Mouse (Mus musculus) hindbrain, embryonic 14.5 days (tissue): ENCODE results near the gene Gli3. TPM values are rescaled to one million over a fixed set of nuclear protein-coding genes. Genes with fewer than 3 reads are reported as not detected.

Experiments used
- ATAC-seq: fragments of 200-750 bp; cut with Nextera tagmentation; 2 replicates; pipeline ENCODE4 v1.8.0; 2017; ENCODE audit warnings: moderate number of reproducible peaks, mild to moderate bottlenecking, moderate TSS enrichment, moderate library complexity; ENCODE audit not compliant: low FRiP score
- DNase-seq: peaks from one replicate; pipeline ENCODE4 v3.0.0-alpha.2; 2015; ENCODE audit warnings: low spot score
- H3K27ac ChIP-seq: fragments of 300-500 bp; sonication (generic); 2 replicates; pipeline ENCODE4 v1.5.1; 2014; ENCODE audit warnings: mild to moderate bottlenecking, moderate library complexity
- H3K27me3 ChIP-seq: fragments of 300-500 bp; sonication (generic); 2 replicates; pipeline ENCODE4 v1.6.1; 2014; ENCODE audit warnings: mild to moderate bottlenecking, low read length, mixed read lengths; ENCODE audit not compliant: control insufficient read depth, insufficient read depth
- H3K36me3 ChIP-seq: fragments of 300-500 bp; sonication (generic); replicated peaks from 2 replicates; pipeline ENCODE4 v1.6.1; 2014; ENCODE audit not compliant: control insufficient read depth, insufficient read depth
- H3K4me1 ChIP-seq: fragments of 300-500 bp; sonication (generic); replicated peaks from 2 replicates; pipeline ENCODE4 v1.6.1; 2014; ENCODE audit warnings: antibody characterized with exemption, low read length, mixed read lengths; ENCODE audit not compliant: control insufficient read depth, insufficient read depth
- H3K4me2 ChIP-seq: fragments of 300-500 bp; sonication (generic); replicated peaks from 2 replicates; pipeline ENCODE4 v1.6.1; 2014; ENCODE audit warnings: mild to moderate bottlenecking, moderate library complexity
- H3K4me3 ChIP-seq: fragments of 300-500 bp; sonication (generic); replicated peaks from 2 replicates; pipeline ENCODE4 v1.5.1; 2014; ENCODE audit warnings: mild to moderate bottlenecking, low read length
- H3K9ac ChIP-seq: fragments of 300-500 bp; sonication (generic); 2 replicates; pipeline ENCODE4 v1.6.1; 2014
- H3K9me3 ChIP-seq: fragments of 300-500 bp; sonication (generic); 2 replicates; pipeline ENCODE4 v1.6.1; 2016; ENCODE audit warnings: low read length; ENCODE audit not compliant: control insufficient read depth
- WGBS: fragments of 180-500 bp; shearing (Covaris S2); extraction: QIAGEN DNeasy Blood & Tissue Kit; methylation state at CpG from one replicate; pipeline ENCODE4 v1.1.7; 2014; 5-methylcytosine and 5-hydroxymethylcytosine counted together
- polyA plus RNA-seq: library from polyadenylated mRNA; unstranded; fragments of >200 nt; fragmentation: Nextera tagmentation; extraction: Ambion mirVana; gene quantifications from 2 replicates; pipeline ENCODE4 v1.2.1, GENCODE M21; 2014

The Gli3 gene
- polyA plus RNA-seq, 1 experiment from 2014 or later: 4.2 TPM

DNA sequence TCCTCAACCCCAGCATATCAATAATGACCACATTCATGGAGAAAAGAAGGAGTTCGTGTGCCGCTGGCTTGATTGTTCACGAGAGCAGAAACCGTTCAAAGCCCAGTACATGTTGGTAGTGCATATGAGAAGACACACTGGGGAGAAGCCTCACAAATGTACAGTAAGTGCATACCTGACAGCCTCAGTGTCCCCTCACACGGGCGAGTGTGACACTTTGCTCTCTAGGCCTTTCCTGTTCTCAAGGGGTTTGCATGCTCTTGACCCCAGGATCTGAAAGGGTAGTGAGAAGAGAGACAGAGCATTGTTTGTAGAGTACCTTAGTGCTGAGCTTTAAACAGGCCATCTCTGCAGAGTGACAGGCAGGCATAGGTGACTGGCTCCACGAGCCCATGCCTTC lies 250.5 kb downstream of the Gli3 start:
- no peak overlapping the region for H3K4me2 ChIP-seq
- no peak overlapping the region for H3K4me3 ChIP-seq
- H3K36me3 ChIP-seq: no peaks in the 10 kb centered on the region
- no peak overlapping the region for H3K9ac ChIP-seq
- ATAC-seq: no peak
- 69% methylated on average over 7 of the region's 7 CpGs for WGBS
- no peaks in the 10 kb centered on the region for H3K27me3 ChIP-seq
- no peak for DNase-seq
- H3K9me3 ChIP-seq: no peaks in the 10 kb centered on the region
- no peak overlapping the region for H3K27ac ChIP-seq
- H3K4me1 ChIP-seq: 0 out of 2 replicates have a peak, but pooled peaks cover 11% of the 10 kb centered on the region

DNA sequence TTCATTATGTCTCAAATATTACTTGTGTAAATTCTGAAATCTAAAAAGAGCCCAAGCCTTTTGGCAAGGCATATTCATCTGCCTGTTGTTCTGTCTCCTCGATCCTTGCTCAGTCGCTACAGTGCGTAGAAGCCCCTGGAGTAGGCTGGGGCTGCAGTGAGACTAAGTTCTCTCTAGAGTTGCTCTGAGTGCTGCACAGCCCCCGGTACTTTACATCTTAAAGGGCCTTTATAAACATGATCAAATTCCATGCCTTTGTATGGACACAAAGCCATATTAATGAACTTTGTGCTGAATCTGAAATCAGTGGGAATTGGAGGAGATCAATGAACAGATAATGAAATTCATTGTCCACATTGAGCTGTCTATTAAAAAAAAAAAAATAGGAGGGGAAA lies 251.3 kb downstream of the Gli3 start:
- Histone ChIP-seq H3K27me3 (no peaks in the 10 kb centered on the region), H3K9ac (no peak overlapping the region), H3K4me3 (no peak overlapping the region), H3K4me2 (no peak overlapping the region), H3K4me1 (0 out of 2 replicates have a peak, but pooled peaks cover 11% of the 10 kb centered on the region), H3K9me3 (no peaks in the 10 kb centered on the region), H3K36me3 (no peaks in the 10 kb centered on the region), H3K27ac (no peak overlapping the region)
- WGBS: 20% methylated on average over 4 of the region's 4 CpGs
- DNase-seq (no peak), ATAC-seq (no peak)

DNA sequence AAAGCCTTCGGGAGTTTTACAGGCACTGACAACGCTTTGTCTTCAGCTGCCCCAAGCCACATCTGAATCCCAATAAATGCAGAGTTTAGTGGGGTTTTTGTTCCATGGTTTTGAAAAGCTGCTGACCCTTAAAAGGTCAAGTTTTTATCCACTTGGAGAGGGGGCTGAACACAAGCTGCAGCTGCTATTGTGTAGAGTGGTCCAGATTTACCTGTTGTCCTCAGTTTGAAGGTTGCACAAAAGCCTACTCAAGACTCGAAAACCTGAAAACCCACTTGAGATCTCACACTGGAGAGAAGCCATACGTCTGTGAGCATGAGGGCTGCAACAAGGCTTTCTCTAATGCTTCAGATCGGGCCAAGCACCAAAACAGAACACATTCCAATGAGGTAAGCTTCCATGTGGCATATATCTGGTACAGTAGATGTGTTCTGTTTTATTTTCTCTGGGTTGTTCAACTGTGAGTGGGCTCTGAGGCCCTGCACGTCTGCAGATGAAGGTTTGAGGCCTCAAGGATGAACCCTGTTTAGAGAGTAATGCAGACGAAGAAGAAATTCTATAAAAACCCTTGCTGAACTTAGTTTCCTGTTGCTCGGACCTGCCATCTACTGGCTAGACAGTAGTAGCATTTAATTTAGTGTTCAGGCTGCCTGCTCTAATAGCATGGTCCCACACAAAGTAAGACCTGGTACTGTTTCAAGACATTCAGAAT lies 251.8 kb downstream of the Gli3 start:
- H3K27me3 ChIP-seq: no peaks in the 10 kb centered on the region
- no peak overlapping the region for H3K4me2 ChIP-seq
- ATAC-seq (peak; percentile 85), DNase-seq (peak; percentile 76)
- H3K9ac ChIP-seq: no peak overlapping the region
- no peak overlapping the region for H3K27ac ChIP-seq
- H3K4me1 ChIP-seq: 0 out of 2 replicates have a peak, but pooled peaks cover 11% of the 10 kb centered on the region
- H3K36me3 ChIP-seq: no peaks in the 10 kb centered on the region
- WGBS: 18% methylated on average over 8 of the region's 8 CpGs
- no peaks in the 10 kb centered on the region for H3K9me3 ChIP-seq
- no peak overlapping the region for H3K4me3 ChIP-seq

DNA sequence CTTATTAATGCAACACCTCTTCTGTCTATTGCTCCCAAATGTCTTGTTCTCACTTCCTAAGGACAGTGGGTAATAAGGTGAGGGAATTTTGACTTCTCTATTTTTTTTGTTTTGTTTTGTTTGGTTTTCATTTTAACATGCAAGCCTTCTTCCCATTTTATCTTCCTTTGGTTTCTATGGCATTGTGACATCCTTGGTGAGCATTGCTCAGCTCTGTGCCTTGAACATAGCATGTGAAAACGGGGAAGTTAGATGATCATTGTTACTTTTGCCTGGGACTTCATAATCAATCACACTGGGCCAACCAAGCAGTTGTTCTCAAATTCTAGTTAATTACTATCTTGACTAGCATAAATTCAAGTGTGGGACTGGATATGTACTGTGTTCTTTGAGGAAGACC lies 258.4 kb downstream of the Gli3 start:
- Histone ChIP-seq H3K4me3 (no peak overlapping the region), H3K4me2 (no peak overlapping the region), H3K27me3 (no peaks in the 10 kb centered on the region), H3K36me3 (peaks cover 8% of the 10 kb centered on the region; the same call in 1 of the 2 replicates), H3K4me1 (no peaks in the 10 kb centered on the region), H3K9ac (no peak overlapping the region), H3K27ac (no peak overlapping the region), H3K9me3 (no peaks in the 10 kb centered on the region)
- WGBS: 88% methylated on average over 1 of the region's 1 CpGs
- DNase-seq (no peak), ATAC-seq (no peak)

DNA sequence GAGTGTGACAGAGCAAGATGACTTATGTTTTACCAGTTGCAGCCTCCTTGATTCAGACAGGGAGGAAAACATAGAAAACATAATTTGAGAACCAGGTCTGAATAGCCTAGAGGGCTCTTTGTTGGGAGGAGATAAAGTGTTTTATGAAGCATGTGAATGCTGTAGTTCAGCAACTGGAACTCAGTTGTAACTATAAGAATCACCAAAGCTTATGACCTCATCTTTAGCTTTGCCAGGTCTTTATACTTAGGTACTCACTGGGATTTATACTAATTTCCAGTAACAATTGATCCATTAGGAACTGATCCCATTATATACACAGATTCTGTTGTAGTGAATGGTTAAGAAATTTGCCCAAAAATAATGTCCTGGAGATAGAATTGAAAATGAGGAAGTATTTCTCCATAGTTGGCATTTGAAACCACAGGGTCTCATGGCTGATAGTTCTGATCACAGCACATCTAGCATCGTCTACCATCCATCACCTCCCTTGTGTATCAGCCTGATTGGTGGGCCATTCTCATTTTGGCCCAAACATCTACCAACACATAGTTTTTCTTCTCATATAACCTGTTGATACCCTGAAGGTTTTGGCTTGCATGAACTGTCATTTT lies 259.8 kb downstream of the Gli3 start:
- H3K9me3 ChIP-seq: no peaks in the 10 kb centered on the region
- H3K4me1 ChIP-seq: no peaks in the 10 kb centered on the region
- DNase-seq (no peak), ATAC-seq (no peak)
- H3K36me3 ChIP-seq: peaks cover 8% of the 10 kb centered on the region; the same call in 1 of the 2 replicates
- H3K27ac ChIP-seq: no peak overlapping the region
- H3K27me3 ChIP-seq: no peaks in the 10 kb centered on the region
- no peak overlapping the region for H3K9ac ChIP-seq
- WGBS: 95% methylated on average over 1 of the region's 1 CpGs
- no peak overlapping the region for H3K4me3 ChIP-seq
- H3K4me2 ChIP-seq: no peak overlapping the region

DNA sequence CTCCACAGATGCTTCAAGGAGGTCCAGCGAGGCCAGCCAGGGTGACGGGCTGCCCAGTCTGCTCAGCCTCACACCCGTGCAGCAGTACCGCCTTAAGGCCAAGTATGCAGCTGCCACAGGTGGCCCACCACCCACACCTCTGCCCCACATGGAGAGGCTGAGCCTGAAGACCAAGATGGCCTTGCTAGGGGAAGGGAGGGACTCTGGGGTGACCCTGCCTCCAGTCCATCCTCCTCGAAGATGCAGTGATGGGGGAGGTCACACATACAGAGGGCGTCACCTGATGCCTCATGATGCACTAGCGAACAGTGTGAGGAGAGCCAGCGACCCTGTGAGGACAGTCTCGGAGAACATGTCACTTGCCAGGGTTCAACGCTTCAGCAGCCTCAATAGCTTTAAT lies 261.7 kb downstream of the Gli3 start:
- Histone ChIP-seq H3K9me3 (no peaks in the 10 kb centered on the region), H3K9ac (no peak overlapping the region), H3K27me3 (no peaks in the 10 kb centered on the region), H3K36me3 (peaks cover 8% of the 10 kb centered on the region; the same call in 1 of the 2 replicates), H3K4me3 (no peak overlapping the region), H3K27ac (no peak overlapping the region), H3K4me1 (no peaks in the 10 kb centered on the region), H3K4me2 (no peak overlapping the region)
- 97% methylated on average over 10 of the region's 10 CpGs for WGBS
- DNase-seq (no peak), ATAC-seq (peak; percentile 53; the same call in 1 of the 2 replicates)

DNA sequence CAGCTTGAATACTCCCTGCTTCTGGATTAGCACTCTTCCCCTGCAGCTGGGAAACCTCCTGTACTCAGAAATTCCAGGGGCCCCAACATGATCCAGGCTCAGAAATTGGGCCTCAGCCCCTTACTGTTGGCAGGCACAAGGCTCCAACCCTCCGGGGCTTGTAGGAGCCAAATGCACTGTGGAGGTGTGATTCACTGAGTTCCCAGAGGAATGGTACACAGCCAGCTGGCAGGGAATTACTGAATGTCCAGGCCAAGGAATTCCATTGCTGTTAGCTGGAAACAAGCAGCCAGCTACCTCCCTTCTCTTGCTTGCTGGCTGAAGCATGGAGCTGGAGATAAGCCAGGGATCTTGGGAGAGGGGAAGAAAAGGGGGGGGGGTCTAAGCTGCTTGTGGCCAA lies 278.7 kb downstream of the Gli3 start:
- 76% methylated on average over 1 of the region's 1 CpGs for WGBS
- ATAC-seq: peak; percentile 95
- H3K9me3 ChIP-seq: peaks cover 9% of the 10 kb centered on the region; the same call in 1 of the 2 replicates

DNA sequence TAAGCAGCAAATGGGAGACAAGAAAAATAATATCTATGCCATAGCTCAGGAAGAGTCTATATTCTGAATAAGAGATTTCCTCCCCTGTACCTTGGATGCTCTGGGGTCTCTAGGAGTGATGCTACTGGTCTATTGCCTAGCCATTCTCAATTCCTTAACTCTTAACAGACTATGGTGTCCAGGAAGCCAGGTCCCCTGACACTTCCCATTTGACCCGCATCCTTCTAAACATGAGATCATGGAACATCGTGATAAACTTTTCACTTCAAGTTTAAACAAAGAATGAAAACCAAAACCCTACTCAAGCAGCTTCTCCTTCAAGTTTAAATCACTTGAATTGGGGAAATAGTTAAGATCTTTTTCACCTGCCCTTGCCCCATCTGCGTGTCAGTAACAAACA lies 279.3 kb downstream of the Gli3 start:
- H3K9me3 ChIP-seq: peaks cover 9% of the 10 kb centered on the region; the same call in 1 of the 2 replicates
- peak; percentile 21; the same call in 1 of the 2 replicates for ATAC-seq
- H3K9ac ChIP-seq: no peak overlapping the region
- no peak overlapping the region for H3K4me3 ChIP-seq
- 95% methylated on average over 3 of the region's 3 CpGs for WGBS
- no peak overlapping the region for H3K4me2 ChIP-seq
- H3K4me1 ChIP-seq: no peaks in the 10 kb centered on the region
- no peak overlapping the region for H3K27ac ChIP-seq
- H3K27me3 ChIP-seq: no peaks in the 10 kb centered on the region
- DNase-seq: no peak
- H3K36me3 ChIP-seq: no peaks in the 10 kb centered on the region

More for the DNA sequence above, 278.7 kb downstream of the Gli3 start:
- Histone ChIP-seq H3K36me3 (no peaks in the 10 kb centered on the region), H3K27me3 (no peaks in the 10 kb centered on the region), H3K4me2 (no peak overlapping the region), H3K9ac (no peak overlapping the region), H3K4me3 (no peak overlapping the region), H3K27ac (no peak overlapping the region), H3K4me1 (no peaks in the 10 kb centered on the region)
- DNase-seq: peak; percentile 75

DNA sequence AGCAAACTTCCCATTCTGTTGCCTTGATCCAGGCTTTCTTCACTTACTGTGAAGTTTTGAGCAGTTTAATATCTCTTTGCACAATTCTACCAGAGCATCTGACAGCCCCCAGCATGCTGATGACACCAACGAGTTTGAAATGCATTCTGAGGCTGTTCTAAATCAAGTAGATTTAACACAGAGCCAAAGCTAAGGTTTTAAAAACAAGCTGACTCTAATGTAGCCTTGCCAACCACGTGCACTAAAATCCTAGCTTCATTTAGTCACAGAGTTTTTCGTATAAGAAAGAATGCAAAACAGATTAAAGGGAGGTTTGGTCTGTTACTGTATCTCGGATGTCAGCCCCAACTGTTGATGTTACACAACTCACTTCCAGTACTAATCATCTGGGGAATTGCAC lies 279.7 kb downstream of the Gli3 start:
- peaks cover 9% of the 10 kb centered on the region; the same call in 1 of the 2 replicates for H3K9me3 ChIP-seq
- WGBS: 70% methylated on average over 4 of the region's 4 CpGs
- no peaks in the 10 kb centered on the region for H3K36me3 ChIP-seq
- H3K4me2 ChIP-seq: no peak overlapping the region
- H3K4me1 ChIP-seq: no peaks in the 10 kb centered on the region
- no peaks in the 10 kb centered on the region for H3K27me3 ChIP-seq
- H3K9ac ChIP-seq: no peak overlapping the region
- DNase-seq (no peak), ATAC-seq (no peak)
- no peak overlapping the region for H3K4me3 ChIP-seq
- H3K27ac ChIP-seq: no peak overlapping the region
